Mouse (Mus musculus) heart, postnatal 0 days (tissue): ENCODE measurements around the gene Olig1.

ENCODE experiments used
- CTCF ChIP-seq: IDR thresholded peaks from 2 replicates; pipeline ENCODE4 v1.5.1; 2016; ENCODE audit warnings: antibody characterized with exemption, control low read depth, low read depth
- EP300 ChIP-seq: IDR thresholded peaks from 2 replicates; pipeline ENCODE4 v1.6.1; 2016; ENCODE audit warnings: antibody characterized with exemption, low read depth

DNA sequence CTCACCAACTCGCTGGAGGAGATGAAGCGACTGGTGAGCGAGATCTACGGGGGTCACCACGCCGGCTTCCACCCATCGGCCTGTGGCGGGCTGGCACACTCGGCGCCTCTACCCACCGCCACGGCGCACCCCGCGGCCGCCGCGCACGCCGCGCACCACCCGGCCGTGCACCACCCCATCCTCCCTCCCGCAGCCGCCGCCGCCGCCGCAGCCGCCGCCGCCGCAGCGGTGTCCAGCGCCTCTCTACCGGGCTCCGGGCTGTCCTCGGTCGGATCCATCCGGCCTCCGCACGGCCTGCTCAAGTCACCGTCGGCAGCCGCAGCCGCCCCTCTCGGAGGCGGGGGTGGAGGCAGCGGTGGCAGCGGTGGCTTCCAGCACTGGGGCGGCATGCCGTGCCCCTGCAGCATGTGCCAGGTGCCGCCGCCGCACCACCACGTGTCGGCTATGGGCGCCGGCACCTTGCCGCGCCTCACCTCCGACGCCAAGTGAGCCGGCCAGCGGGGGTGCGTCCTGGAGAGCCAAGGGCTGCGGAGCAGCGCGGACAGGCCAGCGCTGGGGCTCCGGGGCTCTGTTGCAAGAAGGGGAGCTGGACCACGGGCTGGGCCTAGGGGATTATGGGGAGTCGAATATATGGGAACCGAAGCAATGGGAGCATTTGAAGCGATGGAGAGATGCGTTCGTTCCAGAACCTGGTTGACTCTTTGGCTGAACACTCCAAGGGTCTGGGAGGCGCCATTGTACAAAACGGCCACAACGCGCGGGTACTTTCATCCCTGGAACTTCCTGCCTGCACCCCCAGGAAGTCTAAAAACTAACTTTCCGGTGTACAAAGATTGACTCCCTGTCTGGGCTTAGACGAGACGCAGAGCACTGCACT is 42.5 kb upstream of the Olig1 start:
- TF ChIP-seq CTCF (no peak), EP300 (no peak)
